Mouse (Mus musculus): ENCODE results near the gene Kndc1.

GRCm38 (mm10) chr7:139955505-139955904 is 61.0 kb downstream of the Kndc1 start:
- TF ChIP-seq POLR2A (IDR thresholded peaks at IDR 0.05; ENCODE audit: borderline replicate concordance, extremely low read depth, low read depth, low read length) (no peak), CTCF (IDR thresholded peaks at IDR 0.05; ENCODE audit: insufficient read depth, low read length) (no peak)
